Mouse (Mus musculus) ZHBTc4 (cell line): ENCODE data around the gene Trak1.

Source experiments
- DNase-seq: peaks from one replicate; pipeline ENCODE4 v3.0.0-alpha.2; 2011; ENCODE audit warnings: low read depth, low spot score

The Trak1 gene

GRCm38 (mm10) chr9:121371946-121372646 lies 74.8 kb downstream of the Trak1 start:
- no peak for DNase-seq

GRCm38 (mm10) chr9:121373107-121373506 lies 75.8 kb downstream of the Trak1 start:
- DNase-seq = no peak

DNA sequence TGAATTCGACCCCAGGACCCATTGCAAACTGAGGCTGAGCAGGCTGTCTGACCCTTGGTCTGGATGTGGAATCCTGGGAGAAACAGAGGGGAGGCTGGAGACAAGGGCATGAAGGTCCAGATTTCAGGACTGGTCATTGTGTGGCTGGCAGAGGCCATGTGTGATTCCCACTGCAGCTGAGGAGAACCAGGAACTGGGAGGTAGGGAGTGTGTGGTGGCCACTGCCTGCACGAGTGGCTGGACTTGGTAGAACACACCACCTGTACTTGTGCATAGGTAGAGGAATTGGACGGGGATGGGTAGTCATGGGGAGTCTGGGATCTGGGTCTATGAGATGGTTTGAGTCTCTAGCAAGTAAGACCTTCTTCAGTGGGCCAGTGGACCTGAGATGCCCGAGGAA lies 76.2 kb downstream of the Trak1 start:
- no peak for DNase-seq

DNA sequence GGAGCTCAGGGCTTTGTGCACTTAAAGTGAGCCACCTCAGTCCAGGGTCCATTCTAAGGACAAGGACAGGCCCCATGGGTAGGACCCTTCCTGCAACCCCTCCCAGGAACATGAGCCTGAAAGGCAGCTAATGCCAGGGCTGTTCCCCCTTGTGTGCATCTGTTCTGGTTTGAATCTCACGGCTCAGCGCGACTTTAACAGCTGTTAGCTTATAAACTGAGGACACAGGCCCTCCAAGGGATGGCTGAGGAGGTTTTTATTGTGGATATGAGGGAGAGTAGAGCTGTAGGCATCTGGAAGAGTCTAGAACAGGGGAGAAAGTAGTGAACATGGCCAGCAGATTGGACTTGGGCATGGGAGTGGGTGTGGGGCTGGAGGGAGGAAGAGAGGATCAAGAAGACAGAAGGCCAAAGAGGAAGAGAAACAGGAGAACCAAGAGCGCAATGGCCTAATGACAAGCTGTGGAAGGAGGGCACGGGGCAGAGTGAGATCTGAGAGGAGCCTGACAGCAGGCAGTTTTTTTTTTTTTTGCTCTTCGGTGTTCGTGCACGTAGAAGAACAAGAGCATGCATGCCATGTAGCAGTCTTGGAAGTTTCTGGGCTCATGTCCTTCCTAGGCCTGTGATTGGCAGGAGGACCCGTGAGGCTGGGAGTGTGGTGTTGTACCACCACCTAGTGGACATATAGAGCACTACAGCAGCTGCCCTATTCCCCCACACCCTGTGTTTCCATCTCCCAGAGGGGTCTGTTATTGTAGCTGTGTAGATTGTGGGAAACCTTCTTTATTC lies 77.0 kb downstream of the Trak1 start:
- peak; percentile 83 for DNase-seq

- no peak for DNase-seq
These were observed 77.6 kb downstream of the Trak1 start for GRCm38 (mm10) chr9:121374864-121375255.

- no peak for DNase-seq
These were observed 78.8 kb downstream of the Trak1 start for GRCm38 (mm10) chr9:121376094-121376493.

- no peak for DNase-seq
These were observed 83.1 kb downstream of the Trak1 start for GRCm38 (mm10) chr9:121380310-121380920.

DNA sequence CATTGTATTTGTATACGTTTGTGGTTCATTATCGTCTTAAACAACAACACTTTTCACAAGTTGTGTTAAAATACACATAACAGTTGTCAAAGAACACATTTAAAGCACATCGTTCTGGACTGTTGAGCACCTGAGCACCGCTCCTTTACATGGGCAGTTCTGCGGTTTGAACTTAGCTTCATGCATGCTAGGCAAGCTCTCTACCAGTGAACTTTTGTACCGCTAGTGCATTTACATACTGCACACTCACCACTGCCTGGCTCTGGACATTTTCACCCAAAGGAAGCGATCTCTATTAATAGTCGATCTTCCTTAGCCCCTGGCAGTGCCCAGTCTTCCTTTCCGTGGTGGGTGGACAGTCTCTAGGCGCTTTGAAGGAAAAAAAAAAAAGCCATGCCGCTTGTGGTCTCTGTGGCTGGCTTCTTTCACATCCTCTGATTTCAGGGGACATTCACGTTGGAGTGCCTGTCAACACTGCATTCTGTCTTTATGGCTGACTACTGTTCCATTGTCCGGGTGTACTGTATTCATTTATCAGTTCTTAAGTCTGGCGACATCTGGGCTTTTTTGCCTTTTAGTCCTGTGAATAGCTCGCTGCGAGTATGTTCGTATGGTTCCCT lies 84.5 kb downstream of the Trak1 start:
- DNase-seq = no peak

DNA sequence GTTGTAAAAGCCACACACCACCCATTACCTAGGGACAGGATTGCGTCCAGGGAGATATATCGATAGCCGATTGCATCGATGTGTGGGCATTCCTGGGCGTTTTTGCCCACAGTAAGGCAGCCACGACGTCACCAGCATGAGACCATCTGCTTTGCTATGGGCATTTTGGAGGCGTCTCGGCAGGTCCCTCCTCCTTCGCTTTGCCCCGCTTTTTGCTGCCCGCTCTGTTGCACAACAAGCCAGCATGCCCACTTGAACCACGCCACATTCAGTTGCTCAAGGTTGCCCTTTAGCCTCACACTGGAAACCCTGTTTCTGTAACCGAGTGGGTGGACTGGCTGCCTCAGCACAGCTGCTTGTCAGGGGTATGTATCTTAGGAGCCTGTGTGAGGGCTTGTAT lies 85.3 kb downstream of the Trak1 start:
- DNase-seq = no peak

DNA sequence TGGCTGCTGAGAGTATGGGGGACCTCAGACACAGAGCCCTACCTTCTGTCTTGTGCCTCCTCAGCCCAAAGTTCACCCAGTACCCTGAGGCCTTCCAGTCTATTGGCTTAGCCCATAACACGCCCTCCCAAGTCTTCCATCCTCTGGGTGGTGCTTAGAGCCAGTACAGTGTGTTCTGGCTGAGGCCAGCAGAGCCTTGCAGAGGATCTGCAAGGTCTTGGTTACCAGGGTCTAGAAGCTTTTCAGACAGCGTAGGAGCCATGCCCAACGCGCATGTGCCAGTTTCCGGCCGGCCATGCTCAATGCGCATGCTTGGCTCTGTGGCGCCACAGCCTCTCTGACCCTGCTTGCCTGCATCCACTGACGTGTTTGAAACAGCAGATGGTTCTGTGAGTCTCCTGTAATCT lies 85.9 kb downstream of the Trak1 start:
- DNase-seq = no peak

GRCm38 (mm10) chr9:121384620-121385019 lies 87.3 kb downstream of the Trak1 start:
- no peak for DNase-seq

- peak; percentile 89 for DNase-seq
These were observed 87.9 kb downstream of the Trak1 start for GRCm38 (mm10) chr9:121385091-121385748.

DNA sequence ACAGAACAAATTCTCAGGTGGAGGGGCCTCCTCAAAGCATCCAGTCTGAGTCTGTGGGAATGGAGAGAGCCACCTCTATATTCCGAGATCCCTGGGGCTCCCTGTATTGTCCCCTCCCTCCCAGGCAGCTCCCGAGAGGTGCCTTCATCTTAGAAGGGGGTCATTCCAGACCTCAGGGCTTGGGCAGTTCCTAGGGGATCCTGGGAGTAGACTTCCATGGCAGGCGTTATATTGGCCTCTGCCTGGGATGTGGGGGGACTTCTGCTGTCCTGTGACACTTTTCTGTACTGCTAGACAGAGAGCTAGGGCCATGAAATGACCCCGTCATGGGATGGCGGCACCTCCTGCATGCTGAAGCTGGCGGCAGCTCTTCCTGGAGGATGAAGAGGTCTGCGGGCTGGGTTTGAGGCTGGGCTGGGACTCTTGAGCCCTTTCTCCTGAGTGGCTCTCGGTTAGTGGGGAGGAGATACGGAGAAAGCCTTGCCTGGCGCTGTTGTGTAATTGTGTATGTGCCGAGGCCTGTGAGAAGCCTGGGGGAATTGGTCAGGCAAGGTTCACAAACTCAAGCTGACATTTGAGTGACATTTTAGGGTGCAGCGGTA lies 88.5 kb downstream of the Trak1 start:
- no peak for DNase-seq

GRCm38 (mm10) chr9:121387539-121388272 lies 90.4 kb downstream of the Trak1 start:
- DNase-seq = no peak

GRCm38 (mm10) chr9:121388273-121388931 lies 91.1 kb downstream of the Trak1 start:
- DNase-seq = no peak

GRCm38 (mm10) chr9:121389258-121389657 lies 92.0 kb downstream of the Trak1 start:
- peak; percentile 79 for DNase-seq

DNA sequence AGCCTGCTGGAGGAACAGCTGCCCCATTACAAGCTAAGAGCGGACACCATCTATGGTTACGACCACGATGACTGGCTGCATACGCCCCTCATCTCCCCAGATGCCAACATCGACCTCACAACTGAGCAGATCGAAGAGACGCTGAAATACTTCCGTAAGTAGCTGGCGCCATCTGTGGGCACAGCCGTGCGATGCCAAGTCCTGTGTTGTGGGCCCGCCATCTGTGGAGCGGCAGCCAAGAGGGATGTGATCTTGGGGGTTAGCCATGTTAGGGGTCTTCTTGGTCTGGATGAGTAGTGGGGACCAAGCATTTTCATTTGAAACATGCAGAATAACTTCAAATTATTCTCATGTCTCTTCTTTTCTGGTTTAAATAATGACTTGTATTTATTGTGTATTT lies 94.6 kb downstream of the Trak1 start:
- DNase-seq = no peak

GRCm38 (mm10) chr9:121392427-121392826 lies 95.1 kb downstream of the Trak1 start:
- DNase-seq = peak; percentile 91

DNA sequence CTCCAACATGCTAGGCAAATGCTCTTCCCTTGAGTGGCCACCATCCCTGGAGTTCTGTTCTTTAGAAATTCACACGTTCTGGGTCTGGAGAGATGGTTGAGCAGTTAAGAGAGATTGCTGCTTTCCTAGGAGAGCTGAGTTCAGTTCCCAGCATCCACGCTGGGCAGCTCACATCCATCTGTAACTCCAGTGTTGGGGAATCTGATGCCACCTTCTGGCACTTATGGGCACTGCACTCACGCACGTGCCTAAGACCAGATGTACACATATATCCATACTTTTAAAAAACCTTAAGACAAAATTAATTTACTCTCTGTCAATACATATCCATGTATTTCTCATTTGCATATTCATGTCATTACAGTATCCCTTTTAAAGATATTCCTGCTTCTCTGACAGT lies 95.8 kb downstream of the Trak1 start:
- DNase-seq = peak; percentile 76

GRCm38 (mm10) chr9:121394882-121395281 lies 97.6 kb downstream of the Trak1 start:
- no peak for DNase-seq
